Mouse (Mus musculus) monocyte, adult 5-6 weeks (primary cell): ENCODE measurements at regions not wholly inside any gene's neighbourhood (a gene's known extent, or its start where the extent isn't known, plus 50 kb on each side); places are given as distances from the start of the nearest gene placed in this dataset.

Source experiments
- ATAC-seq: fragments of 153-309, 156-312 bp; replicated peaks from 2 replicates; pipeline ENCODE4 v1.8.0; 2017; ENCODE audit warnings: mild to moderate bottlenecking; ENCODE audit not compliant: low TSS enrichment, insufficient number of reproducible peaks, severe bottlenecking, poor library complexity, low FRiP score

- ATAC-seq, result no peak
Measured at GRCm38 (mm10) chr4:93935692-93936091, 600.4 kb upstream of the Tusc1 start.

GRCm38 (mm10) chr4:93927117-93927516 lies 591.8 kb upstream of the Tusc1 start:
- ATAC-seq, result no peak

GRCm38 (mm10) chr4:93924402-93924801 lies 589.1 kb upstream of the Tusc1 start:
- no peak for ATAC-seq

- no peak for ATAC-seq
Measured at GRCm38 (mm10) chr4:93886631-93887030, 551.3 kb upstream of the Tusc1 start.

GRCm38 (mm10) chr4:93881318-93881717 lies 546.0 kb upstream of the Tusc1 start:
- ATAC-seq, result no peak

- ATAC-seq, result no peak
Measured at GRCm38 (mm10) chr4:93879351-93879872, 544.1 kb upstream of the Tusc1 start.

GRCm38 (mm10) chr4:93873271-93873670 lies 538.0 kb upstream of the Tusc1 start:
- no peak for ATAC-seq

GRCm38 (mm10) chr4:93853451-93853850 lies 518.1 kb upstream of the Tusc1 start:
- ATAC-seq, result no peak

- no peak for ATAC-seq
Measured at GRCm38 (mm10) chr4:93849178-93849577, 513.9 kb upstream of the Tusc1 start.

GRCm38 (mm10) chr4:93830701-93831100 lies 495.4 kb upstream of the Tusc1 start:
- ATAC-seq, result no peak

- no peak for ATAC-seq
Measured at GRCm38 (mm10) chr4:93793104-93793503, 457.8 kb upstream of the Tusc1 start.

GRCm38 (mm10) chr4:93790157-93790556 lies 454.8 kb upstream of the Tusc1 start:
- no peak for ATAC-seq

- no peak for ATAC-seq
Measured at GRCm38 (mm10) chr4:93754497-93754896, 419.2 kb upstream of the Tusc1 start.

GRCm38 (mm10) chr4:93746326-93746725 lies 411.0 kb upstream of the Tusc1 start:
- ATAC-seq, result no peak

GRCm38 (mm10) chr4:93713711-93714110 lies 378.4 kb upstream of the Tusc1 start:
- ATAC-seq, result no peak

GRCm38 (mm10) chr4:93676403-93677039 lies 341.2 kb upstream of the Tusc1 start:
- no peak for ATAC-seq

GRCm38 (mm10) chr4:93675739-93676402 lies 340.6 kb upstream of the Tusc1 start:
- ATAC-seq, result no peak

GRCm38 (mm10) chr4:93669050-93669449 lies 333.7 kb upstream of the Tusc1 start:
- peak; percentile 87 for ATAC-seq

- no peak for ATAC-seq
Measured at GRCm38 (mm10) chr4:93664293-93664692, 329.0 kb upstream of the Tusc1 start.

- no peak for ATAC-seq
Measured at GRCm38 (mm10) chr4:93638207-93638606, 302.9 kb upstream of the Tusc1 start.
